Mouse (Mus musculus): ENCODE measurements around the gene Col9a2. TPM values are rescaled to one million over a fixed set of nuclear protein-coding genes. Genes with fewer than 3 reads are reported as not detected.

Col9a2 gene
- polyA plus RNA-seq, 1 experiment from 2014 or later: 6.0 TPM

DNA sequence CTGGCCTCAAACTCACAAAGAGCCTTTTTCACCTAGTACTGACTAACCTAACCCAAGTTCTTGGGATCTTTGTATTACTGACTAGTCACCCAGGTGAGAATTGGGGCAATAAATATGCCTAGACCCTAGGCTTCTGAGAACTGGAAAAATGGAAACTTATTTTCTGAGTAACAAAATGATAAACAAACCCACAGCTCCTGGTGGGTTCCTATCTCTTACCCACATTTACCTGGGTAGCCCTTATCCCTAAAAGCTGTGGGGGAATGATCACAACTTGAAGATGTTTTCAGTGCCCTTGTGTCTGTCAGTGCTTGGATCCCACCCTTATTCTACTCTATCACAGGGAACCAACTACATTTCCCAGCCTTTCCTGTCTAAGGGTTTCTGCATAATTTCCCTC lies 32.2 kb upstream of the Col9a2 start:
- Histone ChIP-seq H3K9ac (ENCODE audit: low read length) (no peak overlapping the region), H3K27me3 (ENCODE audit: control insufficient read depth, insufficient read depth, low read length) (no peaks in the 10 kb centered on the region), H3K9me3 (replicated peaks; ENCODE audit: control insufficient read depth, low read length) (no peaks in the 10 kb centered on the region), H3K4me2 (ENCODE audit: low read depth, low read length) (no peak overlapping the region), H3K4me3 (ENCODE audit: low read length) (no peak overlapping the region), H3K4me1 (ENCODE audit: control insufficient read depth, insufficient read depth, low read length) (peaks cover 36% of the 10 kb centered on the region), H3K27ac (ENCODE audit: low read length) (no peak overlapping the region), H3K36me3 (ENCODE audit: control insufficient read depth, insufficient read depth) (no peaks in the 10 kb centered on the region)
- no peak for ATAC-seq (replicated peaks; ENCODE audit: extremely low read depth, insufficient read depth, low FRiP score)

DNA sequence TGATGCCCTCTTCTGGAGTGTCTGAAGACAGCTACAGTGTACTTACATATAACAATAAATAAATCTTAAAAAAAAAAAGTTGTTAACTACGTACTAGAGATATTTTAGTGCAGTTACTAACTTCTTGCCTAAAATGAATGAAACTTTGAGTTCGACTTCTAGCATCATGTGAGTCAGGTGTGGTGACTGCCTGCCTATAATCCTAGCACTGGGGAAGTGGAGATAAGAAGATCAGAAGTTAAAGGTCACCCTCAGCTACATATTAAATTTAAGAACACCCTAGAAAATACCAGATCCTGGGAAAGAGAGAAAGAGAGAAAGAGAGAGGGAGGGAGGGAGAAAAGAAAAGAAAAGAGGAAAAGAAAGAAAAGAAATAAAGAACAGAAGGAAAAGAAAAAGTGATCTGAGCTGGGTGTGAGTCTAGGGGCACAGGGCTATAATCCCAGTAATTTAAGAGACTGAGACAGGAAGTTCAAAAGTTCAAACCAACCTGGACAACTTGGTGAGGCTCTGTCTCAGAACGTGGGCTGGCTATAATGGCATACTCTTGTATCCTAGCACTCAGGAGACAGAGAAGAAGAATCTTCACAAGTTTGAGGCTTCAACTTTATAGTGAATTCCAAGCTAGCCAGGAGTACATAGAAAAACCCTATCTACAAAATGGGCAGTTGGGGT lies 31.0 kb upstream of the Col9a2 start:
- Histone ChIP-seq H3K4me1 (ENCODE audit: control insufficient read depth, insufficient read depth, low read length) (peaks cover 25% of the 10 kb centered on the region), H3K4me3 (ENCODE audit: low read length) (no peak overlapping the region), H3K27me3 (ENCODE audit: control insufficient read depth, insufficient read depth, low read length) (no peaks in the 10 kb centered on the region), H3K27ac (ENCODE audit: low read length) (no peak overlapping the region), H3K4me2 (ENCODE audit: low read depth, low read length) (no peak overlapping the region), H3K9me3 (replicated peaks; ENCODE audit: control insufficient read depth, low read length) (no peaks in the 10 kb centered on the region), H3K36me3 (ENCODE audit: control insufficient read depth, insufficient read depth) (no peaks in the 10 kb centered on the region), H3K9ac (ENCODE audit: low read length) (no peak overlapping the region)
- no peak for ATAC-seq (replicated peaks; ENCODE audit: extremely low read depth, insufficient read depth, low FRiP score)
- 65% methylated on average over 3 of the region's 3 CpGs for WGBS

DNA sequence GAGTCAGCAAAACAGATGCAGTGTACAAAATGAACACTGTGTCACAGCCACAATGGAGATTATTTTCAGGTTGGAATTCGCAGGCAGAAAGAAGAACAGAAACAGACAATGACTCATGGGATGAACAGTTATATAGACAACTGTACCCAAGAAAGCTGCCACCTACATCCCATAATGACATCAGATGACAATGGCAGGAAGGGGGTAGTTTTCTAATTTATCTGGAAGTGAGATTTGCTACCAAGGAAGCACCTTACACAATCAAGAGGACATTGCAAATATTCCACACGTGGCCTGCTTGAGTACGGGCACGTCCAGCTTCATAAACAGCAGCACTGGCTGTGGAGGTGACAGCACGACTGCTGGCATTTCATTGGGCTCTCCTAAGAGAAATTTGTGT lies 30.0 kb upstream of the Col9a2 start:
- Histone ChIP-seq H3K4me3 (ENCODE audit: low read length) (no peak overlapping the region), H3K4me2 (ENCODE audit: low read depth, low read length) (no peak overlapping the region), H3K9me3 (replicated peaks; ENCODE audit: control insufficient read depth, low read length) (no peaks in the 10 kb centered on the region), H3K27me3 (ENCODE audit: control insufficient read depth, insufficient read depth, low read length) (no peaks in the 10 kb centered on the region), H3K27ac (ENCODE audit: low read length) (no peak overlapping the region), H3K9ac (ENCODE audit: low read length) (no peak overlapping the region), H3K4me1 (ENCODE audit: control insufficient read depth, insufficient read depth, low read length) (peaks cover 17% of the 10 kb centered on the region), H3K36me3 (ENCODE audit: control insufficient read depth, insufficient read depth) (no peaks in the 10 kb centered on the region)
- ATAC-seq (replicated peaks; ENCODE audit: extremely low read depth, insufficient read depth, low FRiP score): no peak
- 68% methylated on average over 5 of the region's 5 CpGs for WGBS

DNA sequence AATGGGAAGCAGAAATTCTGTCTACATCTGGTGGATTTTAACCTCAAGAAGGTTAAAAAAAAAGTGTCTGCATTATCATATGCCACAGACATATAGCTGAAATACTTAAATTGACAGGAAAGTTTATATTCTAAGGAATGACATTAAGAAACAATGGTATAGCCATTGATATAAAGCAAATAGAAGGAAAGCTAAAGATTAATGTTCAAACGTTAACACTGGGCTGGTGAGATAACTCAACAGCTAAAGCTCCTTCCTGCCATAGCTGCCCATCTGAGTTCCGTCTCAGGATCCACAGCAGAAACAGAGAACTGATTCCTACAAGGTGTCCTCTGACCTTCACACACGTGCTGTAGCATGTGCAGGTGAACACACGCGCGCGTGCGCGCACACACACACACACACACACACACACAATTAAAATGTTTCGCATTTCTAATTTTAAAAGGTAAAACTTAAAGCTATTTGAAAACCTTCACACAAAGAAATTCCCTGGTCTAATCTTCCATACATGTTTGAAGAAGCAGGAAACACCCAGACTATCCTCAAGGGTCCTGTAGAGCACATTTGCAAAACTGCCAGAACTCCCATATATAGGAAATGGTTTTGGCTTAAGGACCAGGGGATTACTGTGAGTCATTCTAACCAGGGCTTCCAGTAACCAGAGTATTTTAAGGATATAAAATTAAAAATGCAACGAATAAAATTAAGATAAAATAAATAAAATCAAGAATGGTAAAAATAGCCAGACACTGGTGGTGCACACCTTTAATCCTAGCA lies 28.2 kb upstream of the Col9a2 start:
- no peak overlapping the region for H3K9ac ChIP-seq (ENCODE audit: low read length)
- H3K4me1 ChIP-seq (ENCODE audit: control insufficient read depth, insufficient read depth, low read length): peaks cover 13% of the 10 kb centered on the region
- H3K4me3 ChIP-seq (ENCODE audit: low read length): no peak overlapping the region
- no peaks in the 10 kb centered on the region for H3K27me3 ChIP-seq (ENCODE audit: control insufficient read depth, insufficient read depth, low read length)
- H3K9me3 ChIP-seq (replicated peaks; ENCODE audit: control insufficient read depth, low read length): no peaks in the 10 kb centered on the region
- H3K27ac ChIP-seq (ENCODE audit: low read length): no peak overlapping the region
- 76% methylated on average over 11 of the region's 11 CpGs for WGBS
- ATAC-seq (replicated peaks; ENCODE audit: extremely low read depth, insufficient read depth, low FRiP score): no peak
- H3K4me2 ChIP-seq (ENCODE audit: low read depth, low read length): no peak overlapping the region
- no peaks in the 10 kb centered on the region for H3K36me3 ChIP-seq (ENCODE audit: control insufficient read depth, insufficient read depth)

DNA sequence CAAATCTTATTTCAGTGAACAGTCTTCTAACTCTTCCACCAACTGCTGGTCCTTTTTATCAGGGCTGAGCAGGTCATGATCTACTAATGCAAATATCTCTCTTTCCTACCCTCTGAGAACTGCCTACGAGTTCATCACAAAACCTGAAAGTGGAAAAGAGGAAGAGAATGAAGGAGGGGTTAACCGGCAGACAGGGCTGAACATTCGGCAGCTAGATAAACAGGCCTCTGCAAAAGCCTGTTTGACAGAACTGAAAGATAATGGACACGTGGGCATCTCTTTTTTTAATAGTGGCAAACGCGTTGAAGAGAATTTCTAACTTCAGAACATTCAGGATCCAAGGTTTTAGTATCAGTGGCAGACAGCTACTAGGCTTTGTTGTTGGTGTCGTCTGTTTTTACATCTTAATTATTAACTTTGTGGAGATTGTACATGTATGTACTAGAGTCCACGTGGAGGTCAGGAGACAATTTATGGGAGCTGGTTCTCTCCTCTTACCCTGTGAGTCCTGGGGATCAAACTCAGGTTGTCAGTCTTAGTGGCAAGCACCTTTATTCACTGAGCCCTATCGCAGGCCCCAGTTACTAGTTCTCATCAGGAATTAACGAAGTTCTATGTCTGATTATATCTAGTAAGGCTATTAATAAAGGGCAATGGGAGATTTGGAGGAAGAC lies 24.5 kb upstream of the Col9a2 start:
- ATAC-seq (replicated peaks; ENCODE audit: extremely low read depth, insufficient read depth, low FRiP score): no peak
- Histone ChIP-seq H3K4me3 (ENCODE audit: low read length) (no peak overlapping the region), H3K9me3 (replicated peaks; ENCODE audit: control insufficient read depth, low read length) (no peaks in the 10 kb centered on the region), H3K4me1 (ENCODE audit: control insufficient read depth, insufficient read depth, low read length) (peaks cover 19% of the 10 kb centered on the region), H3K27ac (ENCODE audit: low read length) (no peak overlapping the region), H3K4me2 (ENCODE audit: low read depth, low read length) (peak overlapping the region; percentile 32; the same call in 1 of the 2 replicates), H3K36me3 (ENCODE audit: control insufficient read depth, insufficient read depth) (no peaks in the 10 kb centered on the region), H3K9ac (ENCODE audit: low read length) (no peak overlapping the region), H3K27me3 (ENCODE audit: control insufficient read depth, insufficient read depth, low read length) (no peaks in the 10 kb centered on the region)
- 49% methylated on average over 10 of the region's 10 CpGs for WGBS

DNA sequence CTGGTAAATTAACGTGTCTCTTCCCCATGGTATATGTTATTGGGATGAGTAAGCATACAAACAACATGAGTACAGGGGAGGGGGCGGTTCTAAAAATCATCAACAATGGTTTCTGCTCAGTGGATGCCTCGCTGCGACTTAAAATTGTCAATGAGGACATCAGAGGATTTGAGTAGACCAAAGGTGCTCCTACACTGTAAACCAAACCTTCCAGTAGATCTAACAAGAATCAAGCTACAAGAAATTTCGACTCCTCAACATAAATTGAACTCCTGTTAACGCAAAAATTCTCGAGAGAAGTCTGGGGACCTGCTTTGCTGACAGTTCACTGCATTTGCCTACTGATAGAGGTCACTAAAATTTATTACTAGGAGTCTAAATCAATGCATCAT lies 23.9 kb upstream of the Col9a2 start:
- Histone ChIP-seq H3K36me3 (ENCODE audit: control insufficient read depth, insufficient read depth) (no peaks in the 10 kb centered on the region), H3K27me3 (ENCODE audit: control insufficient read depth, insufficient read depth, low read length) (no peaks in the 10 kb centered on the region), H3K27ac (ENCODE audit: low read length) (no peak overlapping the region), H3K4me2 (ENCODE audit: low read depth, low read length) (peak overlapping the region; percentile 32; the same call in 1 of the 2 replicates), H3K4me1 (ENCODE audit: control insufficient read depth, insufficient read depth, low read length) (peaks cover 24% of the 10 kb centered on the region), H3K9ac (ENCODE audit: low read length) (no peak overlapping the region; the same call in 1 of the 2 replicates), H3K9me3 (replicated peaks; ENCODE audit: control insufficient read depth, low read length) (no peaks in the 10 kb centered on the region), H3K4me3 (ENCODE audit: low read length) (no peak overlapping the region)
- no peak for ATAC-seq (replicated peaks; ENCODE audit: extremely low read depth, insufficient read depth, low FRiP score)
- WGBS: 77% methylated on average over 7 of the region's 7 CpGs

DNA sequence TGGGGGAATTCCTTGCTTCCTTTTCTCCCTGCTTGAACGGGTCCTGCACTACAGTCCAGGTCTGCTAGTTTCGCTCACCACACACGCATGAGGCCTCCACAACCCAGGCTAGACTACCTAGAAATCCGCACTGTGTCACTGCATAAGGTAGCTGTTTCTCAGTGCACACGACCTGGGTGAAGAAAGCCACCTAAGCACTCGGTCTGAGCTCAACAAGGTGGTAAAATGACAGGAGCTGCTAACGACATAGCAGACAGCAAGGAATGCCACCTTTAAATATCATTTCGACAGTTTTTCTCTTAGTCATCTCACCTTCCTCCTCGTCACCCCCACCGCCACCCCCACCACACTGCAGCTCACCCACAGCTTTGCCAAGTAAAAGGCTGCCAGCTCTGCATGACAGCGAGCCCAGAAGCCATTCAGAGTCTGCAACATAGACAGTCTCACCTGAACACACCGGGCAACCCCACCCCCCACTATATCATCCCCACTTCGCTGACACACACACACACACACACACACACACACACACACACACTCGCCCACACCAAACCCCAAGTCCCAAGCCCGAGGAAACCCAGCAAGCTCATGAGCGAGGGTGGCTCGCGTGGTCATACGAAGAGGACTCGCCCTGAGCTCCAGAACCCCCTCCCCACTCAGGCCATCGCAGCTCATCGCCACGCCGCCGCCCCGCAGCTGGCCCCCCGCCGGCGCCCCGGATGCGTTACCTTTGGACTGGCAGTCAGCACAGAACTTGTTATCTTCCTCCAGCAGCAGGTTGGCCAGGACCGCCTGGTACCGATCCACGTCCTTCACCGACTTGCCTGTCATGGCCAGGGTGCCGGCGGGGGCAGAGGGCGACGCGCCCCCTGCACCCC lies 22.9 kb upstream of the Col9a2 start:
- Histone ChIP-seq H3K4me3 (ENCODE audit: low read length) (peak overlapping the region; percentile 99), H3K4me1 (ENCODE audit: control insufficient read depth, insufficient read depth, low read length) (peaks cover 24% of the 10 kb centered on the region), H3K4me2 (ENCODE audit: low read depth, low read length) (peak overlapping the region; percentile 94), H3K9ac (ENCODE audit: low read length) (peak overlapping the region; percentile 98), H3K9me3 (replicated peaks; ENCODE audit: control insufficient read depth, low read length) (no peaks in the 10 kb centered on the region), H3K27me3 (ENCODE audit: control insufficient read depth, insufficient read depth, low read length) (no peaks in the 10 kb centered on the region), H3K27ac (ENCODE audit: low read length) (peak overlapping the region; percentile 79), H3K36me3 (ENCODE audit: control insufficient read depth, insufficient read depth) (no peaks in the 10 kb centered on the region)
- 6% methylated on average over 40 of the region's 40 CpGs for WGBS
- ATAC-seq (replicated peaks; ENCODE audit: extremely low read depth, insufficient read depth, low FRiP score): peak; percentile 0; the same call in 1 of the 2 replicates

DNA sequence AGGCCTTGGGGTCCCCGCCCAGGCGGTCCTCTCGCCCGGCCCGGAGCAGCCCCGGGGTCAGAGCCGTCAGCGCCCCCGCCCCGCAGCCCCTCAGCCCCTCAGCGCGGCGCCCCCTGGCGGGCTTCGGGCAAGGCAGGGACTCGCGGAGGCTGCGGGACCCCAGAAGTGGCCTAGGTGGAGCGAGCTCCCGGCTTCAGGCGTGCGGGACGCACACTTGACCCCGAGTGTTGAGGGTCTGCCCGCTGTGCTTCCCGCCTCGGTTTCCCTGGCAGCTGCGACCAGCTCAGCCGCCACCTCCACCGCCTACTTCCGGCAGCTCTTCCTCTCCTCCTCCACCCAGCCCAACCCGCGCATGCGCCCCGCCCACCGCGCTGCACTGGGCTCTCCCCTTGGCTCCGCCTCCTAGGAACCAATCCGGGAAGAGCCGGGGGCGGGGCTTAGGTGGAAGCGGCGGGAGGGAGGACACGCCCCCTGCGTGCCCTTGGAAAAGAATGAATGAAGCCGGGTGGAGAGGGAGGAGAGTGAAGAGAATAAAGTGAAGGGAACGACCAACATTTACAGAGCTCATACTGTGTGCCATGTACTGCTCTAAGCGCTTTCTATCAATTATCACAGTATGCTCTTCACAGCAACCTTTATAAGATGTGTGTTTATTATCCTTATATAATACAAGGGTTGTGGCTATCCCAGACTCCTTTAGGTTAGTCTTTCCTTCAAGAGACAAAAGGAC lies 22.1 kb upstream of the Col9a2 start, which contains the start of gene Smap2:
Gene Smap2, minus strand, starts transcription at position 320 of the 730 bp plus-strand sequence.
- Histone ChIP-seq H3K27me3 (ENCODE audit: control insufficient read depth, insufficient read depth, low read length) (no peaks in the 10 kb centered on the region), H3K4me2 (ENCODE audit: low read depth, low read length) (peak within 1 kb of the TSS; percentile 94), H3K4me3 (ENCODE audit: low read length) (peak within 1 kb of the TSS; percentile 99), H3K9me3 (replicated peaks; ENCODE audit: control insufficient read depth, low read length) (no peaks in the 10 kb centered on the region), H3K9ac (ENCODE audit: low read length) (peak within 1 kb of the TSS; percentile 98), H3K36me3 (ENCODE audit: control insufficient read depth, insufficient read depth) (no peaks in the 10 kb centered on the region), H3K27ac (ENCODE audit: low read length) (peak within 1 kb of the TSS; percentile 79), H3K4me1 (ENCODE audit: control insufficient read depth, insufficient read depth, low read length) (peaks cover 28% of the 10 kb centered on the region)
- WGBS: under 1% methylated on average over 48 of the region's 48 CpGs
- ATAC-seq (replicated peaks; ENCODE audit: extremely low read depth, insufficient read depth, low FRiP score): peak; percentile 97

All from heart, embryonic 16.5 days (tissue).